Mouse (Mus musculus) megakaryocyte, embryonic 14.5 days (primary cell): ENCODE results near the gene Nacc1. TPM values are rescaled to one million over a fixed set of nuclear protein-coding genes. Genes with fewer than 3 reads are reported as not detected.
A peak's percentile ranks its signal among the peaks of the same experiment; 100 is the strongest.

Source experiments
- H3K27me3 ChIP-seq: replicated peaks from 2 replicates; pipeline ENCODE3; 2012; ENCODE audit warnings: inconsistent platforms
- H3K36me3 ChIP-seq: replicated peaks from 2 replicates; pipeline ENCODE3; 2012; ENCODE audit warnings: low read length, inconsistent platforms, mixed read lengths
- H3K4me1 ChIP-seq: 2 replicates; pipeline ENCODE4 v1.6.1; 2012; ENCODE audit warnings: inconsistent platforms
- H3K4me3 ChIP-seq: replicated peaks from 2 replicates; pipeline ENCODE3; 2012; ENCODE audit warnings: moderate library complexity, mild to moderate bottlenecking, inconsistent platforms
- H3K9me3 ChIP-seq: 2 replicates; pipeline ENCODE4 v1.6.1; 2012; ENCODE audit warnings: inconsistent platforms
- FLI1 ChIP-seq: IDR thresholded peaks from 2 replicates; pipeline ENCODE4 v1.6.1; 2012; ENCODE audit warnings: low read length, inconsistent platforms, mixed read lengths
- GATA1 ChIP-seq: IDR thresholded peaks from 3 replicates; pipeline ENCODE4 v1.6.1; 2012; ENCODE audit warnings: mixed read lengths, low read length, inconsistent platforms, borderline replicate concordance
- polyA plus RNA-seq: library from polyadenylated mRNA; stranded (reverse); fragments of >175 nt; gene quantifications from 2 replicates; pipeline ENCODE4 v1.2.3, GENCODE M21; 2012; ENCODE audit warnings: low replicate concordance; ENCODE audit not compliant: insufficient read depth

Gene Nacc1
- polyA plus RNA-seq, 1 experiment, result 144 TPM

DNA sequence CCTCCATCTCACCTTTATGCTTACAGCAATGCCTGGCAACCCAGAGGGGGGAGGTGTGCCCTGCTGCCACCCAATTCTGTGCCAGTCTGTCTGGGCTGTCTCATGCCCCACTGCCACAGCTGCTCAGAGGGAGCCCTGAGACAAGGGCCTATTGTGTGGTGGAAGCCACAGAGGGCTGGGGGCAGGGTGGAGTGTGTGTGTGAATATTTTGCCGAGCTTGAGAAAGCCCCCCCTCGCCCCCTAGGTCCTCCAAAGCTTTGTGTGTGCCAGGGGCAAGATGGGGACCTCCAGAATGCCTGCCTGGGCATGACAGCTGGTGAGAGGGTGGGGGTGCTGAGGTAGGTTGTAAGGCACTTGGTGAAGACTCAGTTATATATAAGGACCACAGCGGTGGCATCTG lies 40.8 kb upstream of the Nacc1 start:
- TF ChIP-seq FLI1, result no peak
- TF ChIP-seq GATA1, result no peak
- H3K27me3 ChIP-seq, result peaks cover 10% of the 10 kb centered on the region
- H3K36me3 ChIP-seq, result peaks cover 38% of the 10 kb centered on the region
- H3K4me3 ChIP-seq, result no peak overlapping the region
- peaks cover 100% of the 10 kb centered on the region for H3K4me1 ChIP-seq
- no peaks in the 10 kb centered on the region for H3K9me3 ChIP-seq

DNA sequence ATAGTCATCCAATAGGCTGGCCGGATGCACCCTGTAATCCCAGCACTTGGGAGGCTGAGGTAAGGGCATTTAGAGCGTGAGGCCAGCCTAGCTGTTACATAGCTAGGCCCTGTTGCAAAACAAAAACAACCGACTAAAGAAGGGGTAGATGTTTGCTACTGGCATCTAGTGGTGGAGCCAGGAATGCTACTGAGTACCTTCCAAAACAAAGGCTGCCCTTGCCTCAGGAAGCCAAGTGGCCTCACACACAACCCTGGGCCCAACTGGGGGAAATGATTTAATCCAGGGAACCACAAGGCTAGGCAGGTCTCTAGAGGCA lies 38.2 kb upstream of the Nacc1 start:
- H3K4me3 ChIP-seq, result peak overlapping the region; percentile 64
- no peak for TF ChIP-seq FLI1
- no peak for TF ChIP-seq GATA1
- peaks cover 46% of the 10 kb centered on the region for H3K36me3 ChIP-seq
- H3K9me3 ChIP-seq, result no peaks in the 10 kb centered on the region
- peaks cover 98% of the 10 kb centered on the region for H3K4me1 ChIP-seq
- H3K27me3 ChIP-seq, result no peaks in the 10 kb centered on the region

DNA sequence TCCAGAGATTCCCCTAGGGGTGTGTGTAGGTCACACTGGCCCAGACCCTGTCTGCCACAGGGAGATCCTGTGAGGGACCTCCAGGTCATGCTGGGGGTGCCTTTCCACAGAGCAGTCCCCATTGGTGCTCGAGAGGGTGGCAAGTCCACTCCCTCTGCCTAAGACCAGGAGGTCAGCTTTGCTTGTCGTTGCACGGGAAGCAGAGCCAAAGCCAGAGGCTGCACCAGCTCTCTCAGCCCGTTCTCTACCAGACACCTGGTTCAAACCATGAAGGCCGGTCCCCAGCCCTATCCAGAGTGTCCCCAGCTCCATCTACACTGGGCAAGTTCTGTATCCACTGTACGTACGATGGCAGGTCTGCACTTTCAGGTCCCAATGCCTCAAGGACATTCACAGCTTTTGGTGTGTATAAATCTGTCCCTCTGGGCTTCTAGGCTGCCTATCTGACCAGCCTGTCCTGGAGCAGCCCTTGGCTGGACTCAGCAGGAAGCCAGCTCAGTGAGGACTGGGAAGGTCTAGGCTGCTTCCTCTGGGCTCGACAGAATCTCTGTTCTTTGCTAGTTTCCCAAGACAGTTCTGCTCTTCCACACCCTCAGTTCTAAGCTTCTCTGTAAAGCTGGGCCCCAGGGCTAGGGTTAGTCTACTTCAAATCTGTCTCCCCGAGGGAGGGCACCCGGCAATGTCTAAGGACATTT lies 37.7 kb upstream of the Nacc1 start:
- Histone ChIP-seq H3K4me3 (peak overlapping the region; percentile 47), H3K36me3 (peaks cover 51% of the 10 kb centered on the region)

DNA sequence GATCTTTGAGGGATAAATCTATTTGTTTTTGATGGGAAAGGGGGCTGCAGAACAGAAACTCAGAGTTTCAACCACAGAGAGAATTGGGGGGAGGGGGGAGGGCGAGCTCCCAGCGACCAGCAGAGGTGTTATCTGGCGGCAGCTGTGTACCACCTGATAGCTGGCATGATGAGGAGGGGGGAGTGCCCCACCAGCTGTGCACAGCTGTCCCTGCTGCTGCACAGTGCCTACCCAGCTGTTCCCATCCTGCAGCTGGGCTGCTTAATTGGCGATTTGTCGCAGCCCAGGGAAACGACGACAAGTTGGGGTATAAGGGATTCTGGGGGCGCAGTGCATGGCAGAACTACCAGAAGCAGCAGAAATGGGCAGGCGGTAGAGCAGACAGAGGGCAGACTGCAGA lies 37.0 kb upstream of the Nacc1 start:
- peaks cover 95% of the 10 kb centered on the region for H3K4me1 ChIP-seq
- H3K36me3 ChIP-seq, result peaks cover 58% of the 10 kb centered on the region
- TF ChIP-seq GATA1 (no peak), FLI1 (no peak)
- no peaks in the 10 kb centered on the region for H3K9me3 ChIP-seq
- H3K4me3 ChIP-seq, result peak overlapping the region; percentile 78
- no peaks in the 10 kb centered on the region for H3K27me3 ChIP-seq

More for the DNA sequence above, 37.7 kb upstream of the Nacc1 start:
- no peaks in the 10 kb centered on the region for H3K27me3 ChIP-seq
- H3K9me3 ChIP-seq, result no peaks in the 10 kb centered on the region
- peaks cover 95% of the 10 kb centered on the region for H3K4me1 ChIP-seq
- no peak for TF ChIP-seq GATA1
- TF ChIP-seq FLI1, result no peak

DNA sequence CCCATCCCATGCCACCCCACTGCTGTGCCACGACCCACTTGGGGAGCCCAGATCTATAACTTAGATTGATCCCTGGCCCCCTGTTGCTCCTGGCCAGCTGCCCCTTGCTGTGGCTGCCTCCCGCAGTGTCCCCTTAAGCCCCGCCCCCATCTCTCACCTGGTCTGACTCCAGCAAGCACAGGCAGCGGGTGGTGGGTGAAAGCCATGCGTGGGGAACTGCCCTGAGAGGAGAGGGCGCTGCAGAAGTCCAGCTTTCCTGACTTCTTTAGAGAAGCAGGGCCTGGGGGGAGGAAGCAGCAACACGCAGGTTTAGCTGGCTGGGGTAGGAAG lies 35.9 kb upstream of the Nacc1 start:
- H3K4me1 ChIP-seq, result peaks cover 95% of the 10 kb centered on the region
- no peak for TF ChIP-seq GATA1
- TF ChIP-seq FLI1, result no peak
- H3K4me3 ChIP-seq, result peak overlapping the region; percentile 88

DNA sequence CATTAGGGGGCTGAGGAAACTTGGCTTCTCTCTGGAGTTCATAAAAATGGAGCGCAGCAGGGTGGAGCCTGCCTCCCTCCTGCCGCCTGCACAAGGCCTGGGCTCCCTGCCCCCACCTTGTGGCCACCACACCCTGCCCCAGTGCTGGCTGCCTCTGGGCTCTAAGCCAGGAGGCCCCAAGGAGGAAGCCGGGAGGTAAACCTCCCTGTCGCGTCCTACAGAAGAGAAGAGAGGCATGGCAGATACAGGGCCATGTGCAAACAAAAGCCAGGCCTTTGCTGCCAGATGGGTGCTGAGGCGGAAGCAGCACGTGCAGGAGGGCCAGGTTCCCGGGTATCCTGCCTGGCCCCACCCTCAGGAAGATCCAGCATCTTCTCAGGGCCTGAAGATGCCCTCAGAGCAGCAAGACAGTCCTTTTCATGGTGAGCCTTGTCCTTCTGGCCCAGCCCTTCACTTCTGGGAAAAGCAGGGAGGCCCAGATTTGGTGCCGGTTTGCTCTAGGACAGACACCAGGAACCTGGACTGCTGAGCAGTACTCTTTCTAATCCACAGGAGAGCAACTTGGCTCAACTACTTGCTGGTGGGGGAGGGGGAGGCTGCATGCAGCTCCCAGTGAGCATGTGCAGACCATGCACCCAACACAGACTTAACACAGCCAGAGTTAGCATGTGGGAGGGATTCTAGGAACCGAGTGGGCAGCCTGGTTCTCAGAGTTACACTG lies 35.3 kb upstream of the Nacc1 start, which contains the start of gene G430095P16Rik:
TSS of gene G430095P16Rik (plus strand) at position 158 of the 721 bp plus-strand sequence.
- no peaks in the 10 kb centered on the region for H3K9me3 ChIP-seq
- H3K4me3 ChIP-seq, result peak within 1 kb of the TSS; percentile 88
- peaks cover 91% of the 10 kb centered on the region for H3K4me1 ChIP-seq
- TF ChIP-seq FLI1 (no peak), GATA1 (no peak)
- peaks cover 66% of the 10 kb centered on the region for H3K36me3 ChIP-seq
- peaks cover 3% of the 10 kb centered on the region for H3K27me3 ChIP-seq

More for the DNA sequence above, 35.9 kb upstream of the Nacc1 start:
- Histone ChIP-seq H3K36me3 (peaks cover 66% of the 10 kb centered on the region), H3K27me3 (peaks cover 3% of the 10 kb centered on the region), H3K9me3 (no peaks in the 10 kb centered on the region)

DNA sequence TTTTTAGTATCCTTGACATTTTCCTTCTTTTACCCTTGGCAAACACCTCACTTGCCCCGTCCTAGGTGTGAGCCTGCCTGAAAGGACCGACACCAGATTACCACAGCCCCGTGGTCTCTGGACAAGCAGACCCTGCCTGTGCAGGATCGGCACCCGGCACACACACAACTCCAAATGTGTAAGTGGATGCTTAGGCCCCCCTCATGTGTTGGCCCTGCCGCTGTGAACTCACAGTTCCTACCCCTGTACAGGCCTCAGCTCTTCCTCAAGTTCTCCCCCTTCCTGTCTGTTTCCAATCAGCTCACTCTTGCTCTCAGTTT lies 34.8 kb upstream of the Nacc1 start:
- Histone ChIP-seq H3K9me3 (no peaks in the 10 kb centered on the region), H3K36me3 (peaks cover 68% of the 10 kb centered on the region), H3K27me3 (peaks cover 3% of the 10 kb centered on the region), H3K4me3 (peak overlapping the region; percentile 88), H3K4me1 (peaks cover 85% of the 10 kb centered on the region)
- no peak for TF ChIP-seq FLI1
- no peak for TF ChIP-seq GATA1

DNA sequence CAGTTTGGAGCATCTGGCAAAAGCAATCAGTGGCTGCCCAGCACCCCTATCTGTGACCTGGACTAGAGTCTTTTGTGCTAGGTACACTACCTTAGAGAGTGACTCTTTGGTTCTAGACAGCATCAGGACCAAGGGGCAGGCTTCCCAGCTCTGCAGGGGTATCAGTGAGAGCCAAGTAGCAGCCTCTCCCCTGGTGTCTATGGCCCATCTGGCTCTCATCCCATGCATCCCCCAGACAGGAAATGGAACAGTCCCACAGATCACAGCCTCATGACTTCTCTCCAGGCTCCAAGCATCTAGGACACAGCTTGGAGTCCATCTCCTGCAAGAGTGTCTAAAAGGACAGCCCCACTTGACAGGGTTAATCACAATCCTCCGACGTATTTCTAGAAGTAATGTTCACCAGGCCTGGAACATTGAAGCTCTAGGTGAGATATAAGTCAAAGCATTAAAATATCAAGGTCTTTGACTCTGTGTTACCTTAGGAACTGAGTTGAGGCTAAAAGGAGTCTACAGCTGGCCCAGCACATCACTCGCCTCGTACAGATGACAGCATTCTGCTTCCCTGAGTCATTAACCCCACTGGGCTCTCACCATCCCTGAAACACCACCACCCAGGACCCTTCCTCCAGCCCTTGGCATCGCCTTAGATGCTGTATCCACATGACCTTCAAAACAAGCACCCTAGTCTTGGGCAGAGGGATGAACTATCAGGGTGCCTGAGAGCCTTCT lies 31.5 kb upstream of the Nacc1 start:
- Histone ChIP-seq H3K4me1 (peaks cover 60% of the 10 kb centered on the region), H3K4me3 (no peak overlapping the region), H3K27me3 (peaks cover 11% of the 10 kb centered on the region), H3K9me3 (no peaks in the 10 kb centered on the region), H3K36me3 (peaks cover 67% of the 10 kb centered on the region)
- TF ChIP-seq GATA1 (no peak), FLI1 (no peak)

DNA sequence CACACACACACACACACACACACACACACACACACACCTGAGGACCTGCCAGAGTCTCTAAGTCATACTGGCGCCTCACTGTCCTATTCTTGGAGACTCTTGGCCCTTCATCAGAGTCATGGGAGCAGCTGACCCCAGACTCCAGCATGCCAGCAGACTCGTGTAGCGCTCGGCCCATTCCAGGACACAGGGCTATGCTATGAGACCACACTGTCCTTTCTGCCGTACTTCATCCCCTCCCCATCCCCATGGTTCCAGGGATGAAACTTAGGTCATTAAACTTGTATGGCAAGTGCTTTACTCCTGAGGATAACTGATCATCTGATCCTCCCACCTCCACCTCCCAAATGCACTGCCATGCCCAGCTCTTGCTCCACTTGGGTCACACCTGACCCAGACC lies 30.8 kb upstream of the Nacc1 start:
- H3K4me3 ChIP-seq, result no peak overlapping the region
- no peak for TF ChIP-seq GATA1
- no peak for TF ChIP-seq FLI1
- peaks cover 60% of the 10 kb centered on the region for H3K4me1 ChIP-seq
- H3K9me3 ChIP-seq, result no peaks in the 10 kb centered on the region
- peaks cover 11% of the 10 kb centered on the region for H3K27me3 ChIP-seq
- H3K36me3 ChIP-seq, result peaks cover 74% of the 10 kb centered on the region

DNA sequence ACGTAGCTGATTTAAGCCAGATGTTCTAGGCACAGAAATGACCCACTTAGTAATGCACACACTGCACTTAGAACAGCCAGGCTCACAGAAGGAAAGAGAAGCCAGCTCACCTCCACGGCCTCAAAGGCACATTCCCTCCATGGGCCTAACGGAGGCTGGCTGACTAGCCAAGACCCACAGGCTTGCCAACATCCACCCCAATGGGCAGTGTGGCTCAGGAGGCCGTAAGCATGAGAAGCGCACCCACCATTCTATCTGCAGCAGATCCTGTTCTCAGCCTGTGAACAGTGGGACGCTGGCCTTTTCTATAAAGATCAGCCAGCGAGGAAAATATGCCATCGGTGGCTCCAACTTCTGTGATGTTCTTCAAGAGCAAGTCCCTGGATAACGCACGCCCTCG lies 29.1 kb upstream of the Nacc1 start:
- Histone ChIP-seq H3K4me3 (no peak overlapping the region), H3K4me1 (peaks cover 57% of the 10 kb centered on the region), H3K36me3 (peaks cover 78% of the 10 kb centered on the region), H3K27me3 (peaks cover 11% of the 10 kb centered on the region), H3K9me3 (no peaks in the 10 kb centered on the region)
- TF ChIP-seq GATA1 (no peak), FLI1 (no peak)
